Mouse (Mus musculus) bone marrow, adult 2 months (tissue): ENCODE results near the gene Cst7.

ENCODE experiments used
- CTCF ChIP-seq: fragments of 200-500 bp; IDR thresholded peaks from 2 replicates; pipeline ENCODE4 v1.5.1; 2011; ENCODE audit warnings: low read length, control low read depth; ENCODE audit not compliant: control insufficient read depth, insufficient read depth
- POLR2A ChIP-seq: fragments of 200-500 bp; IDR thresholded peaks from 2 replicates; pipeline ENCODE4 v1.6.1; 2011; ENCODE audit warnings: low read depth, mild to moderate bottlenecking, control low read depth, low read length, borderline replicate concordance; ENCODE audit not compliant: control insufficient read depth

GRCm38 (mm10) chr2:150610097-150610496 lies 39.9 kb downstream of the Cst7 start:
- TF ChIP-seq POLR2A (no peak), CTCF (no peak)
